Mouse (Mus musculus) layer of hippocampus, postnatal 10 days (tissue): ENCODE data around the gene Slc6a11. TPM values are rescaled to one million over a fixed set of nuclear protein-coding genes. Genes with fewer than 3 reads are reported as not detected.

Experiments
- DNase-seq, 2 experiments: peaks; one replicate each; pipeline ENCODE4 v3.0.0; 2021; ENCODE audit warnings: low spot score in 2 of 2
- total RNA-seq, 2 experiments: library from RNA; stranded (reverse); gene quantifications; 2 replicates each; pipeline ENCODE4 v1.2.3; 2021

The Slc6a11 gene
- total RNA-seq, 2 experiments from 2014 or later = 154 to 167 TPM

GRCm38 (mm10) chr6:114261609-114262008 lies 130.6 kb downstream of the Slc6a11 start:
- no peak for DNase-seq

GRCm38 (mm10) chr6:114264010-114264409 lies 133.0 kb downstream of the Slc6a11 start:
- DNase-seq = no peak

DNA sequence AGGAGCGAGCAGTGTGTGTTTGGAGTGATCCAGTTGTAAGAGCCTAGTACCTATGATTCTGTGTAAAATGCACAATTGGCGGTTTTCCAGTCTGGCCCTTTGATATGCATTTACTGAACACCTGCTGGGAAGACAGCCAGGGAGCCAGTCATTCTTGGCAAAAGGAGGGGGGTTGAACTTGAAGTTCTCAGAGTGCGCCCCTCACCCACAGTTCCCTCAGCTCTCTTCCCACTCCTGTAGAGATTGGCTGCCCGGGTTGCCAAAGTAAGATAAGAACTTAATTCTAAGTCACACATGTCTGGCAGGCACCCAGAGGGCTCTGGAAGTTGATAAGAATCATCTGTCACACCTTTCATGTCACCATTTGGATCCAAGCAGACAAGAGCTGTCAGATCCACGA lies 133.4 kb downstream of the Slc6a11 start:
- DNase-seq = no peak

- no peak for DNase-seq
These were observed 135.2 kb downstream of the Slc6a11 start for GRCm38 (mm10) chr6:114266273-114266672.

DNA sequence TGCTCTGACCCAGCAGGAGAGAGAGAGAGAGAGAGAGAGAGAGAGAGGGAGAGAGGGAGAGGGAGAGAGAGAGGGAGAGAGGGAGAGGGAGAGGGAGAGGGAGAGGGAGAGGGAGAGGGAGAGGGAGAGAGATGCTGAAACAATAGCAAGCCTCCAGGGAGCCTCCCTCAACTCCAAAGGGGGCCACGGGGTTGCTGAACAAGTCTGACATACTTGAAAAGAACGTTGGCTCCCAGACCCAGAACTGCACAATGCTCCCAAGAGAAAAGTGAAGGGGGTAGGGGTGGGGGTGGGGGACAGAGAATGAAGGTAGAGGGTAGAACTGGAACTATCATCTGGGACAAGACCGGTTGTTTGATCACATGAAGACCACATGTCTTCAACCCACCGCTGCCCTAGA lies 136.9 kb downstream of the Slc6a11 start:
- no peak for DNase-seq

- no peak for DNase-seq
These were observed 138.5 kb downstream of the Slc6a11 start for GRCm38 (mm10) chr6:114269589-114269988.

- no peak for DNase-seq
These were observed 139.8 kb downstream of the Slc6a11 start for GRCm38 (mm10) chr6:114270799-114271198.

DNA sequence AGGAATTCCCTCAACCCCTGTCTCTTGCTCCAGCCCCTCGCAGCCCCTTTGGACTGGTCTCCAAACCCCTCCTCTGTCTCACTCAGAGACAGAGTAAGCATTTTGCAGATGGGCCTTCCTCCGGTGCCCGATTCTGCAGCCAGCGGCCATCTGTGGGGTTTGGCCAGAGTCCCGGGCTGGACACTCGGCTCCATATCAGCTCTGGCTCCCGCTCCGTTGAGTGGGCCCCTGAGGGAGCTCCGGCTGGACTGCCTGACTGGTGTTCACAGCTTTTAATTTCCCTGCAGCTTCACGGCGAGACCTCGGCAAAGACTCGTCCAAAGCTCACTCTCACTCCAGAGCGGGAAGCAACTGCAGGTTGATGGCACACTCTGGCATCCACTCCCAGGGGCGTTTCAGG lies 141.2 kb downstream of the Slc6a11 start:
- DNase-seq = peak; percentile 59 to 68

GRCm38 (mm10) chr6:114273997-114274728 lies 143.1 kb downstream of the Slc6a11 start:
- DNase-seq = no peak

DNA sequence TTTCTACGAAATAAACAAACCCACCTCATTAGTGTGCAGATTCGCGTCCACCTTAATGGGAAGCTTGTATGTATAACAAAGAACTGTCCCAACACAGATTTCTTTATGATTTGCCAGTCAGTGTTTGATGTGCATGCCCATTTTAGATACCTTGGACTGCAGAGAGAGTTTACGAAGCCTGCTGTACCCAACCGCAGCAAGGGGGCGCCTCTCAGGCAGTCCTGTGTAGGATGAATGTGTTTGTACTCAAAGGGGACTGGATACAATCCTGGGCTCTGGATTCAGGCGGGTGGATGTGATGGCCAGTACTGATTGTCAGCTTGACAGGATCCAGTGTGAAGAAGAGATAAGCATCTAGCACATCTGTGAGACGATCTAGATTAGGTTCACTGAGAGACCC lies 144.8 kb downstream of the Slc6a11 start:
- DNase-seq = no peak

DNA sequence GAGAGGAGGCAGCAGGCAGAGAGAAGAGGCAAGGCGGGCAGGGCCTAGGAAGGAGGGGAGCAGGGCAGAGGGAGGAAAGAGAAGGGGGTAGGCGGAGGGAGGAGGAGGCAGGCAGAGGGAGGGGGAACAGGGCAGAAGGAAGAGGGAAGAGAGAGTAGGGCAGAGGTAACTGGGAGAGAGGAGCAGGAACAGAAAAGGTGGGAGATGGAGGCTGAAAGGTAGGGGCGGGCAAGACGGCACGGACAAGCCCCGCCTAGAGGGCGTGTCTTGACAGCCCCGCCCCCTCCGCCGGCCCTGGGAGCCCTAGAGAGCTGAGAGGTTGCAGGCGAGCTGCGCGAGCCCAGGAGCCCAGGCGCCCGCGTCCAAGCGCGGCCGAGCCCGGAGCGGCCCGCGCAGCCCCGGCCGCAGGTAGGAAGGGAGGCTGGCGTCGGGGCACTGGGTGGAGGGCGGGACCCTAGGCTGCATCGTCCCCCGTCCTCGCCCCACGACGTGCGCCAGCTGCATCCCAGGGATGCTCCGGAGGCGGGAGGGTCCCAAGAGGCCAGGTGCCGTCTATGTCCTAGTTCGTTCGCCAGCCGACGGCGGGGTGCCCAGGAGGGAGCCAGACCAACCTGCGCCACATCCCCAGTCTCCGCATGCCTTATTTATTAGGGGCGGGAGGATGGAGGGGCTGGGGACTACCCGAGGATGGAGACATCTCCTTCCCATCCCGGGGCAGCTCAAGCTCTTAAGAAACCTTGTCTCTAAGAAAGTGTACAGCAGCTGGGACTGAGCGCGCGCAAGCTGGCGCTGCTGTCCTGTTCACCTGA lies 151.6 kb downstream of the Slc6a11 start, which contains the start of gene Slc6a1:
Gene Slc6a1 (plus strand): TSS at position 167 of the 809 bp plus-strand sequence.
- peak; percentile 77 to 85 for DNase-seq

DNA sequence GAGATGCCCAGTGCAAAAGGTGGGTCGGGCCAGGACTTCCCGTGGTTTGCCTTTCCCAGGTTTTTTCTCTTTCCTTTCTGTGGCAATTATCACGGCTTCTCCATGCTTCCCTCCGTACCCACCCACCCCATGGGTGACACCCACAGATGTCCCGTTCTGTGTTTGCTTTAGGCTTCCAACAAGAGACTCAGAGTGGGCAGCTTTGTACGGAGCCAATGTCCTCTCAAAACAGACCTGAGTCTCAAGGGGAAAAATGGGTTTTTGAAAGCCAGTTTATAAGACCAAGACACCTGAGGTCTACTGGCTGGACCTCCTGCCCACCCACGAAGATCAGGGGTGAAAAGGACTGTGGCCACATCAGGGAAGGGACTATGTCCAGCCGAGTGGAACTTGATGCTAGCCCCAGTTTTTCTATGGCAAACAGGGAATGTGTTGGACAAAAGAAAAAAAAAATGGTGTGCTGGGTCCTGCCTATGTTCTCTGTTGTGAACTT lies 152.3 kb downstream of the Slc6a11 start:
- peak; percentile 28 to 34 for DNase-seq

DNA sequence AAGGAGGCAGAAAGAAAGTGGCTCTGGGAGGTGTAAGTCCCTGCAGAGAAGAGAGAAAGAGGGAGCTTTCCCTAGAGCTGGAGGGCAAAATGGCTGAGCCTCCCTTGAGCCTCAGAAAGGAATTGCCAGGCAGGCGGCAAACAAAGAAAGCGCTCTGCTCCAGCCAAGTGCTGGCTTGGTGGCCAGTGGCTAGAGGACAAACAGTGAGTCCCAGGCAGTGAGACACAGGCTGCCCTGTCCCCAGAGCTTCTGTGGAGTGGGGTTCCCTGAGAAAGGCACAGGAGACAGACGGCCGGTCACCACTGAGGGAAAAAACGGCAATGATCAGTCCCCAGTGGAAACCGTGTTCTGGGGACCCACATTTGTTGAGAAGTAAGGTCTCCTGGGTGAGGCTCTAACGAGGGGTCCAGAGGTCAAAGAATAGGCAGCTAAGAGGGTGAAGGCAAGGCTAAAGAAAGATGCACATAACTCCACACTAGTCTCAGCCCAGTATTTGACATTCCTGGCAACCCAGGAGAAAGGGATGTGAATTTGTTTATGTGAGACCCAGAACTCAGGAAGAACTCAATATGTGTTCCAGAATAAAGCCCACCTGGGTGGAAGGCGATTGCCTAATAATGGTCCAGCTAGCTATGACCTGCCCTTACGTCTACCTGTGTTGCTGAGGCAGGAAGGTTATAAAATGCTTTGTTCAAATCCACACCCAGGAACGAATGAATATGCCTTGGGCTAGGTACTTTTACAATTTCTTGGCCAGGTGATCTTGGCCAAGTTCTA lies 153.1 kb downstream of the Slc6a11 start:
- peak; percentile 61 to 69 for DNase-seq

DNA sequence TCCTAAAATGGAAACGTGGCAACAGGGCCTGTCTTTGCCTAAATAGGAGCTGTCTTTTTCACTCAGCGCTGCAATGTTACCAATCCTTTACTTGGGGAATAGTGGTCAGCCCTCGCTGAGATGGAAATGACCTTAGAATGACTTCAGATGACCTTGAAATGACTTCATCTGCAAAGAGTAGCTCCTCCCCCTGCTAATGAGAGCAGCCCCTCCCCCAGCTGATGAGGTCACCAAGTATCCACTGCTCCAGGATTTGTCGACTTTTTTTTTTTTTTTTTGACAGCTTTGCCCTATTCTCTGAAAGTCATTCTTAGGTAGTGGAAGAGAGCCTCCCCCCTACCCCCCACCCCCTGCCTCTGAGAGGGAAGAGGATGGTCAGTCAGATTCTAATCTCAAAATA lies 154.4 kb downstream of the Slc6a11 start:
- peak; percentile 27 to 52 for DNase-seq

DNA sequence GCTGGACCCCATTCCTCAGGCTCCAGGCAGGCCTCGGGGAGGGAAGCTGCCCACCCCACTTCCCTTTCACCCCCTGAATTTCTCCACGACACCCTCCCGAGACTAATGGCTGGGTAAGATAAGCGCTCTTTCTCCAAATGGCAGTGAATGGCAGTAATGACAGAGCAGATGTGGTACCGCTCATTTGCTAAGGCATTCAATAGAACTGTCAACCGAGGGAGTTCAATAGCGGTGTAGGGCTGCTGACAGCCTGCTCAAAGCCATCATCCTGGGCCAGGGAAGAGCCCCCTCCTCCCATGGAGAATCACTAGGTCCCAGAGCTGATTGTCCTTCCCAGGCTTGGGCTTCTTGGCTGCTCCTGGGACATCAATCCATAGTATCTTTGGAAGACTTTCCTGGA lies 158.1 kb downstream of the Slc6a11 start:
- DNase-seq = peak in 1 of 2 experiments; percentile 23

DNA sequence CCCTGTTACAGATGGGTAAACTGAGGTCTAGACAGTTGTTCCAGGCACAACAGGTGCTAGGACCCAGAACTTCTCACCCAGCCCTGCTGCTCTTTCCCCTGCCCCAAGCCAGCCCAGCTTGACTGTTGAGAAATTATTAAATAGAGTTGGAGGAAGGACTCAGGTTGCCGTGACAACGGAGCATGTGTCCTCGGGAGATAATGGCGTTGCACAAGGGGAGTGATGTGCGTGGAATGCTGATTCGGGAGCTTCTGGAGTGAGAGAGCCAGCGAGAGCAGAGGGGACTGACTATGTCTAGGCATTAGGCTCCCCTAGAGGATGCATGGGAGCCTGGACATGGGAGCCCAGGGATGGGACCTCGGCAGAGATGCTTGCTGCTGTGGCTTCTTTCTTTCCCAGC lies 159.1 kb downstream of the Slc6a11 start:
- DNase-seq = peak; percentile 84 to 87

GRCm38 (mm10) chr6:114290929-114291328 lies 159.9 kb downstream of the Slc6a11 start:
- no peak for DNase-seq

GRCm38 (mm10) chr6:114291396-114291795 lies 160.4 kb downstream of the Slc6a11 start:
- DNase-seq = peak in 1 of 2 experiments; percentile 66

DNA sequence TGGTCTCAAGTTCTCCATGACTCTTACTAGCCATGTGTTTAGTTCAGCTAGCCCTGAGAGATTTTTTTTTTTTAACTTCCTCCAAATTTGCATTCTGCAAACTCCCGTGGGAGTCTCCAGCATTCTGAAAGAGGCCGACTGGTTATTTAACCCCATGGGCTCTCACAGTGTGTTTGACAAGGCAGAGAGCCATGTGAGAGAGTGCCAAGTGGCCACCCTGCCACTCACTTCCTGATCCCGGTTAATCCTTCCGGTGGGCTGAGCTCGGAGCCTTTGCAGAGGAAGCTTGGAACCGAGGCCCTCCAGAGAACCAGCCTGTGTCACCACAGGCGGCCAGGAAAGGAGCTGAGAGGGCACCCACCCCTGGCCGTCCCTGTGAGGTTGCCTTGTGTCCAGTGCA lies 162.5 kb downstream of the Slc6a11 start:
- DNase-seq = peak in 1 of 2 experiments; percentile 67

- DNase-seq = no peak
These were observed 164.0 kb downstream of the Slc6a11 start for GRCm38 (mm10) chr6:114295086-114295485.

DNA sequence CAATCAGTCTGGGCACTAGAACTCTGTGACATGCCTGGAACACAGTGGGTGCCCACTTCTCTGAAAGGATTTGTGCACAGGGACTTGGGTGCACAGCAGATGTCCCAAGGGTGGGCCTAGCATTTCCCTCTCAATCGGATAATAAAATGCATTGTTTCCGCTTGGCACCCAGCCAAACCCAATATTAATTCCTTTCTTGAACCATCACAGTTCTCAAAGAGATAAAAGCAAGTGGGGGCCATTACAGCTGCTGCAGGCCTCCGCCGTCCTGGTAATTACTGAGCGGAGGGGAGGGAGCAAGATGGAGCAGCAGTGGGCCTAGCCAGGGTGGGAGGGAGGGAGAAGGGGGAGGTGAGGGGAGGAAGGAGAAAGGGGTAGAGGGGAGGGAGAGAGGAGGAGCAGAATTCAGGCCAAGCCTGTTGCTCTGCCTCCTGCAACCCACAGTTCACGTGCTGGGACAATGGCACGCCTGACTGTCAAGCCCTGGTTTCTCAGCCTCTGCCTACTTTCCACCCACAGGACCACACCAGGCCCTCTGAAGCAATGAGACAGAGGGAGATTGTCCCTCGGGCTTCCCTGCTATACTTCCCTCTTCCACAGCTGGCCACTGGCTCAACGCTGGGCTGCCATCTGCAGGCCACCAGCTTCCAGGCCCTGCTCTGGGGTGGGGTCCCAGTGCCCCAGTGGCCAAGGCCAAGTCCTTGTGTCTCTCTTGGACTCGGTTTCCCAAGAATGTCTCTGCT lies 166.4 kb downstream of the Slc6a11 start:
- DNase-seq = peak in 1 of 2 experiments; percentile 60
